Mouse (Mus musculus) cerebellum, adult 9-10 months (tissue): ENCODE results near the gene Tmem87a.

ENCODE experiments used
- DNase-seq: peaks from one replicate; pipeline ENCODE4 v3.0.0; 2022

Tmem87a gene

DNA sequence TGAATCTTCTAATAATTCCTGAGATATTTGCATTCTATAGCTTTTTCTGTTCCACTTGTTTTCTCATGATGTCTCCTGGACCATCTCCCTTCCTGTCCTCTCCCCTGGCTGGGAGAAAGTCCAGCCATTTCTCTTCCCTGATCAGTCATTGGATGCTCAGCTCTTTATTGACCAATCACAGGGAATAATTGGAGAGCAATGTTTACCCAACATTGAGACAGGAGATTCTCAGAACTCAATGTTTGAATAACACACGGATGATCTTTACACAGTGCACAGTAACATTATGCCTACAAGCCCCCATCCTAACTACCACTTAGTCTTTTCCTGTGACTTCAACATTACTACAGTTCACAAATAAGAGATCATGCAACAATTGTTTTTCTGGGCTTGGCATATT lies 43.5 kb downstream of the Tmem87a start:
- no peak for DNase-seq

DNA sequence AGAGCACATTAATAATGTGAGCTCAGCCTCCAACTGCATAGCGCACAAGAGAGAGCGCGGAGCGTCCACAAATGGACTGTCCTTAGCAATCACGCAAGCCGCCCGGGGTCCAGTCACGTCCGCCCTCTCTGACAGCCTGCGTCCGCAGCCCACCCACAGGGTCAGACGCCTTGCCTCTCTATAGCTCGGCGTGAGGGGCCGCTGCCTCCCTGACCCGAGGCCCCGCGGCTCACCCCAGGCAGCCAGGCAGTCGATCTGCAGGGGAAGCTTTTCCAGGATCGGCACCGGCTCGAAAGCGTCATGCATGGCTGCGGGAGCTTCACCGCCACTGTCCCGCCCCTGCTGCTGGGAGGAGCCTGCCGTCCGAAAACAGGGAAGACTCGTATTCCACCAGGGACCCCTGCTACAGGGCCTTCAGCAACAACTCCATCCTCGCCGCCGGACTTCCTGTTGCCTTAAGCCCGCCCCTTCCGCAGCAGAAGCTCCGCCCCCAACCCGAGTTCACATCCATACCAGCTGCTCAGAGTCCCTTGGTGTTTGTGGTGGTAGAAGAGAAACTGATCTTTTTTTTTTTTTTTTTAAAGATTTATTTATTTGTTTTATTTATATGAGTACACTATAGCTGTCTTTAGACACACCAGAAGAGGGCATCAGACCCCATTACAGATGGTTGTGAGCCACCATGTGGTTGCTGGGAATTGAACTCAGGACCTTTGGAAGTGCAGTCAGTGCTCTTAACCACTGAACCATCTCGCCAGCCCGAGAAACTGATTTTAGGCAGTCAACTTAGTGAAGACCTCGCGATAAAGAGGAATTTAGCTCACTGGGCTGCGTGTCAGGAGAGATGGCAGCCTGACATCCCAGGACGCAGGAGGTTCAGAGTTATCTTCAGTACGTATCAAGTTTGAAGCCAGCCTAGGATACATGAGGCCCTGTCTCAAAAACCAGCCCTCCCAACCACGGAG lies 50.9 kb downstream of the Tmem87a start, which contains the start of gene Vps39:
TSS of gene Vps39 (minus strand) at position 456 of the 965 bp plus-strand sequence.
- DNase-seq, result peak; percentile 86

GRCm38 (mm10) chr2:120351321-120351720 lies 52.6 kb downstream of the Tmem87a start:
- no peak for DNase-seq

- DNase-seq, result no peak
Measured at GRCm38 (mm10) chr2:120348120-120348519, 55.8 kb downstream of the Tmem87a start.

GRCm38 (mm10) chr2:120341741-120342140 lies 62.2 kb downstream of the Tmem87a start:
- DNase-seq, result peak; percentile 65

DNA sequence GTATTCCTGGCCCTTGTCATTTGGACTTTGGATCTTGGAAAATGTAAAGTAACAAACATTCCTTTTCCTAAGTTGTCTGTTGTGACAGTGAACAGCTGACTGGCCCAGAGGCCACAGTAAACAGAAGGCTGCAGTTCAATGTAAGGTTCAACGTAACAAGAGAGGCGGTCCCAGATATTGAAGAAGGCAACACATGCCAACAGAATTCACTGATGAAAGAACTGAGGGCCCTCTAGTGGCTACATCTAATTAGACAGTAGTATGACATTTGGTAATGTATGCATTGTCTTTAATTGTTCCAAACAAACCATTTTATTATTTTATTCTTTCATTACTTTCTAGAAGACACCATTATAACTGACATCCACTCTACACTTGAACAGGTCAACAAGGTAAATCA lies 66.0 kb downstream of the Tmem87a start:
- DNase-seq, result no peak

DNA sequence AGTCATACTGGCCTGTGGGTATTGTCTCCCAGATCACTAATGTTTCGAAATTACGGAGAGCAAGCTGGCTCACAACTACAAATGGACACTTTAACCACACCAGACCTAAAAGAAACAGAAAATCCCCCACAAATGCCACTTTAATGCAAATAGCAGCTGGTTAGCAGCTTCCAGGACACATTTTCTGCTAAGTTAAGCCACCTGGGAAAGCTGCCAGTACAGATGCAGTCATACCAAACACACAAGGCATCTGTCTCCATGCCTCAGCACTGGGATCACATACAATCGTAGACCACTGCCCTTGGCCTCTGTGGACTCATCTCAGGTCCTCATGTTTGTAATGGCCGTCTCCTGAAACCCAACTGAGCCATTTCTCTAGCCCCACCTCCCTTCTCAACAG lies 72.3 kb downstream of the Tmem87a start:
- no peak for DNase-seq

GRCm38 (mm10) chr2:120315077-120315476 lies 88.8 kb downstream of the Tmem87a start:
- no peak for DNase-seq

GRCm38 (mm10) chr2:120314487-120314886 lies 89.4 kb downstream of the Tmem87a start:
- DNase-seq, result no peak

- no peak for DNase-seq
Measured at GRCm38 (mm10) chr2:120313976-120314375, 89.9 kb downstream of the Tmem87a start, which contains the start of gene Pla2g4f. Gene Pla2g4f, minus strand, starts transcription at chr2:120314165.

DNA sequence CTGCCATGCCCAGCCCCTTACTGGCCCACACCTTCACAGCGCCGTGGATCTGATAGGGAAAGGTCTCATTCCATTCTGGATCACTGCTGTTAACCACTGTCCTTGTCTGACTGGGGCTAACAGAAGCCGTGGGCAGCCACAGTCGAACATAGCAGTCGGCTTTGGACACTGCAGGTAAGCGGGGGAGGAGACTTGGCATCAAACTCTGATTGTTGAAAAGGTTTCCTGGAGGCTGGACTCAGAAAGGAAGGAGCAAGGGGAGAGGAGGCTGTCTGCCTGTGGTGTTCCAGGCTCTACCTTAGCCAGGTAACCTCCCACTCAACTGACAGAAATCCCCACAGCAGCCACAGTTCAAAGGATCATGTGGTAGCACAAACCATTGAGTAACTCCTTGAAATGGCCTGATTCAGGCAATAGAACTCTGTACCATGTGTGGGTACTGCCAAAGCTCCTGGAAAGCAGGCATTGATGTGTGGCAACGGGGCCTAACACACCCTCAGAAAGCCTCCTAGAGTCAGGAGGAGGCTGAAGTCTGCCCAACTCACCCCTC lies 91.6 kb downstream of the Tmem87a start:
- DNase-seq, result no peak
